Mouse (Mus musculus) left cerebral cortex, postnatal 14 days (tissue): ENCODE data around the gene Rimklb. TPM values are rescaled to one million over a fixed set of nuclear protein-coding genes. Genes with fewer than 3 reads are reported as not detected.
A peak's percentile ranks its signal among the peaks of the same experiment; 100 is the strongest.
"Not testable (repeated sequence)": the region's sequence is repeated elsewhere in the genome, so short reads cannot be mapped to it uniquely, and the experiment has no call there.

Experiments used
- DNase-seq, 2 experiments: peaks; one replicate each; pipeline ENCODE4 v3.0.0; 2021 to 2022; ENCODE audit warnings: low spot score in 2 of 2, mixed read lengths in 1 of 2
- intact Hi-C: fragments of 180-260 bp; cut with DNase I; formaldehyde crosslinking; loops from one replicate; pipeline ENCODE4 v1.15.1; 2025
- total RNA-seq, 2 experiments: library from RNA; stranded (reverse); gene quantifications; 2 replicates each; pipeline ENCODE4 v1.2.3; 2021

The Rimklb gene
- total RNA-seq, 2 experiments from 2014 or later = 135 to 136 TPM

DNA sequence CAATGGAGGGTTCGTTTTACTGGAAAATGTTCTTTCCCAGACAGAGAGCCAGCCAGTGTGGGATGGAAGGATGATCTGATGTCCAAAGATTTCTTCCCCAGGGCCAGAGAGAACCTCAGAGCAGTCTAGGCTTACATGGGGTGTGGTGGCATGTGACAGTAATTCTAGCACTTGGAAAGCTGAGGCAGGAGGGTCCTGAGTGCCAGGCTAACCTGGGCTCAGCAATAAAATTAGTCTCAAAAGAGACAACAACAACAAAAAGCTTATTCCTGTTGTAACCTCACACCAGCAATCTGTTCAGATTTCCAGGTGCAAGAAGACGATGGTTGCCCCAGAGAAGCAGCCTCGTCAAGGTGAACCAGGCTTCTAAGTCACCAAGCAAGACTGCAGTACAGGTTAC lies 7.0 kb upstream of the Rimklb start, which contains the start of gene Mfap5:
Gene Mfap5 (plus strand): TSS at position 301 of the 400 bp plus-strand sequence.
- intact Hi-C loops = no loop called here
- no peak for DNase-seq

DNA sequence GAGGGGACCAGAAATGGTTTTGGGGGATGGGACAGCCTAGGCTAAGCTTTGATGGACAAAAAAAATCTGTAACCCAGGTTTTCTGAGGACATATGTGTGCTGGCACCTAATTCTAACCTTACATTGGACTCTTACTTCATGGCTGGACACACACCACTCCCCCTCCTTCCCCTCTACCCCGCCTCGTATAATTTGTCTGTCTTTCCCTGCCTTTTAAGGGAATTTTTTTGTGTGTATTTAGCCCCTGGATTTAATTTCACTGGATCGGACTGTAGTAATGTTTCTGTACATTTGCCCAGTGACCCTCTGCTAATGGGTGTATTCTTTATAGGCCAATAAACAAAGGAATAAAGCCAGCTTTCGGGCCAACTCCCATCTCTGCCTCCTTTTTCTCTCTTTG lies 6.5 kb upstream of the Rimklb start:
- DNase-seq = no peak
- intact Hi-C loops = no loop called here

DNA sequence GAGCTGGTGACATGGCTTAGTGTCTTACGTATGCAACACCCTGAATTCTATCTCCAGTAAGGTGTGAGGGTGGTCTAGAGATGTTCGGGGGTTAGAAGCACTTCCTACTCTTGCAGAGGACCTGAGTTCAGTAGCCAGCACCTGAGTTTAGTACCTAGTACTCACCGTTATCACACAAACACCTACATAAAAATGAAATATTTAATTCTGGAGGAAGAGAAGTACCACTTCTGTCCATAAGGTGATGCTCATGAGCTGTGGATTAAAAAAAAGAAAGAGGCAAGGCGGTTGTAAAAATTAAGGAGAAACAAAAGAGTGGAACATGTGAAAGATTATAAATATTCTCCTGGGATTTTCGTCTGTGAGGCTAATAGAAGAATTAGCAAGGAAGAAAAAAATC lies 2.1 kb downstream of the Rimklb start:
- intact Hi-C loops = loop anchor here (2.0 kb wide), 2 partner anchors 24 to 60 kb away; no protein-coding TSS in a partner anchor
- DNase-seq = peak in 1 of 2 experiments; percentile 39

DNA sequence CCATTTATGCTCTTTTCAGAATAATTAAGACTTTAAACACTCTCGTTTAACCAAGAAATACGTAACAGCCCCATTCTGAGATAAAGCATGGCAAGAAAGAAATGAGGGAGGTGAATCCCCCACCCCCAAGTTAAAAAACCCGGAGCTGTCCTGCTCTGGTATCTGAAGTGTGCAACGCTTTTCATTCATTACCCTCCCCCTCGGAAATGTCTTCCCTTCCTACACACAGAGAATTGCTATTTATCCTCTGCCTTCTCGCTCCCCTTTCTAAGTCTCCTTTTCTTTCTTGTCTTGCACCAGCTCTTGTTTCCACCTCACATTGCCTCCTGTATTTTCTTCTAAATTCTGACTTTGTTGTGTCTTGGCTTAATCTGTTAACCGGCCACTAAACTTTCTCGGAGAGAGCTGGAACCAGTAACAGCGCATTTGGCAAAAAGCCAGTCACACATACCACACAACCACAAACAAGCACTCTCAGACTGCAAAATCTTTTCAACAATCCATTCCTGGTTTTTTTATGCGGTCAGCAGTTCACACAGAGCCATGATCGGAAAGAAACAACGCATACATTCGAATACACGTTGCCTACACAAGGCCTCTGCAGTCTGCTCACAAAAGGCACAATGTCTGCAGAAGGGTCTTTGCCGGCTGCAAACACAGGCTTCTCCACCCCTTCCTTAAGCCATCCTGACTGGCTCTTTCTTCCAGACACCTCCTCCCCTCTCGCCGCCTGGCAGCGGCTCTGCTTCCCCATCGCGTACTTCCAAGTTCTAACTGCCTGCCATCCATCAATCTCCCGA lies 3.3 kb downstream of the Rimklb start:
- DNase-seq = peak in 1 of 2 experiments; percentile 29
- intact Hi-C loops = no loop called here

DNA sequence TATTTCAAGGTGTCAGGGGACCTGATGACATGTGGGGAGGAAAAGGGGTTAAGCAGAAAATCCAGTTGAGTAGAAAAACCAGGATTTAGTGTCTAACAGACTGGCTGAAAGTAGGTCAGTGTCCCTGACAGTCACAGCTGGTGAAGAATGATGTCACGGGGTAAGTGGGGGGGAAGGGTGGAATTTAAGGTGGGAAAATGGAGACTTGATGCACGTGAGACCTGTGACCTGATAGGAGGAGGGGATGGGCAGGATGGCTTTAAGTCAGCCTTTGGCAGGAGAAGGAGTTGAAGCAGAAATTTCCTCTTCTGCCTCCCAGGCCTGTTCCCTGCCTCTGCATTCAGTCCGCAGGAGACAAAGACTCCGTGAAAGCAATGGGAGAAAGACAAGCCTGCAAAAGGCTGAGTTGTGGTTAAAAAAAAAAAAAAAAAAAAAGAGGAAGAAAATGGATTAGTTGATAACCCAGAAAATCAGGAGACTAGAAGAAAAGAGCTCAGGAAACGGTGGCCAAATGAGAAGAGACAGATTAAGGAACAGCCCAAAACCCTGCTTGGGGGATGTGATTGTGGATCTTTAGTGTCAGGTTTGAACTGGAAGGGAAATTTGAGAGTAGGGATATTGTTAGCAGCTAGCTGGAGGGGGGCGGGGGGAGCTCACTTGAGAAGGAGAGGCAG lies 4.6 kb downstream of the Rimklb start:
- intact Hi-C loops = no loop called here
- no peak for DNase-seq

DNA sequence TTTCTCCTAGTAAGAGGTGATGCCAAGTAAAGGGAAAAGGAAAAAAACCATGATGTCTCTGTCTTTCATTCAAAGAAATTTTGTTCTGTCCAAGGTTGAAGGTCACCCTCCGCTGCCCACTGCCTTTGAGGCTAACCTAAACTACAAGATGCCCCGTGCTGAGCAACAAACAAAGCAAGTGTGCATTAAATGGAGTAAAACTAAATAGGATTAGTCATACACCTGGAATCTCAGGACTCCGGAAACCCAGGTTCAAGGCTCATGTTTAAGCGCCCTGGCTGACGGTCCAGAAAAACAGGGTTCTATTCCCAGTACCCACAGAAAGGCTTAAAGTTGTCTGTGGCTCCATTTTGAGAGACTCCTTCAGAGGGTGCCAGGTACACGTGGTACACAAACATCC lies 6.1 kb downstream of the Rimklb start:
- intact Hi-C loops = no loop called here
- DNase-seq = no peak

DNA sequence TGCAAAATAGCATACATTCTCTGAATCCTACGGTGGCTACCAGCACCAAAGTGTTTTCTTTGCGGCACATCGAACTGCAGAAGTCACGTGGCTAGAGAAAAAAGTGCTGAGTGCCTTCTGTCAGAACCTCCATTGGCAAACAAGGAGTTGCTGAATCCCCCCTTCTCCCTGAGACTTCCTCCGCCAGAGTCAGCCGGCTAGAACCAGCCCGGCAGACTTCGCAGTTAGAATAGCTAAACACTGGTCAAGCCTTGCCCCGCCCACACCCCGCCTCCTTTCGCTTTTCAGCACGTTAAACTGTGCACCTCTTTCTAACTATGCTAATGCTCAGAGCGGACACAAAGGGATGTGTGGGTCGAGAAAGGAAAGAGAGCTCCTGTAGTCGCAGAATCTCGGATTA lies 7.0 kb downstream of the Rimklb start:
- DNase-seq = peak; percentile 63 to 80
- intact Hi-C loops = no loop called here

DNA sequence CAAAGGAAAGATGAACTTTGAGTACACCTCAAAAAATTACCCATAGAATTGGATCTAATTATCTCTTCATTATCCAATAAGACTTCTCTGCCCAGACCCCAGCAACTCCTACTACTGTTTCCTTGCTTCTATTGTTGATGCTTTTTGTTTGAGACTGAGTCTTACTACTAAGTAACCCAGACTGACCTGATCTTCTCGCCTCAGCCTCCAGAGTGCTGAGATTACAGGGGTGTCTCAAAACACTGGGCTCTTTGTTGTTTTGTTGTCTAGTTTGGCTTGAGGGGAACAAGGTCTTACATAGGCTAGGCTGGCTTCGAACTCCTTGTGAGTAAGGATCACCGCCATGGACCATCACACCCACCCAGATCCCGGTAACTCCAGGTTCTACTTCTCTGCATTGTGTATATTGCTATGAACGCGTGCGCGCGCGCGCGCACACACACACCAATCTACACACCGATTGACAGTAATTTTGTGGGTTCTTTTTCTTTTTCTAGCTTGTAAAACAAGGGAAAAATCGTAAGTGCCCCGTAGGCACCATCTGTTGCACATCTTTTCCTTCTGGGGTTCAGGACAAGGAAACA lies 7.5 kb downstream of the Rimklb start:
- intact Hi-C loops = no loop called here
- DNase-seq = no peak

DNA sequence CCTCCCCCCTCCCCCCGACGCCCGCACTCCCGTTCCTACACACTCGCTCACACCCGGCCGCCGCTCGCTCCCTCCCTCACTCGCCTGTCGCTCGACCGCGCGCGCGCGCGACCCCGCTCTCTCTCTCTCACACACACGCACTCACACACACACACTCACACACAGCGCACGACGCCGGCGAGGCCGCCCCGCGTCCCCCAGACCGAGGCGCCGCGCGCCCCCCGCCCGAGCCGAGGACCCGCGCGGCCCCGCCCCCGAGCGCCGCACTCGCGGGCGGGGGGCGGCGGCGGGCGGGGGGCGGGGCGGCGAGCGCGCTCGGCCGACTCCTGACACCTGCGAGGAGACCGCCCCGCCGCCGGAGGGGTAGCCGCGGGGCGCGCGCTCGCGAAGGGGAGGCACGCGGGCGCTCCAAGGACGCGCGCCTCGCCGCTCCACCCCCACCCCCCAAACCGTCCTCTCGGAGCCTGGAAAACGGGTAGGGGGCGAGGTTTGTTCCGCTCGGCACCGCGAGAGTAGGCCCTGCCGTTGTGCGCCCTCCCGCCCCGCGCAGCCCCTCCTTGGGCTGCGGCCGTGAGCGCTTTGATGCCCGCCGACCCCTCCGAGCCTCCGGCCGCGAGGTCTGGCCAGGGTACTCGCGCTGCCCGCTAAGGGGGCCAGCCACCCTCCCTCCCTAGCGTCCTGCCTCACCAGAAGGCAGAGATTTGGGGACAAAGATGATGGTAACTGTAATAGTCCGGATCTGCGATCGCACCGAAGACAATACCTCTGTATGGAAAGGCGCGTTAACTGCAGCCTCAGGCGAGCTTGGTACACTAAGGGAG lies 12.1 kb downstream of the Rimklb start:
- intact Hi-C loops = no loop called here
- peak; percentile 68 to 72 for DNase-seq

DNA sequence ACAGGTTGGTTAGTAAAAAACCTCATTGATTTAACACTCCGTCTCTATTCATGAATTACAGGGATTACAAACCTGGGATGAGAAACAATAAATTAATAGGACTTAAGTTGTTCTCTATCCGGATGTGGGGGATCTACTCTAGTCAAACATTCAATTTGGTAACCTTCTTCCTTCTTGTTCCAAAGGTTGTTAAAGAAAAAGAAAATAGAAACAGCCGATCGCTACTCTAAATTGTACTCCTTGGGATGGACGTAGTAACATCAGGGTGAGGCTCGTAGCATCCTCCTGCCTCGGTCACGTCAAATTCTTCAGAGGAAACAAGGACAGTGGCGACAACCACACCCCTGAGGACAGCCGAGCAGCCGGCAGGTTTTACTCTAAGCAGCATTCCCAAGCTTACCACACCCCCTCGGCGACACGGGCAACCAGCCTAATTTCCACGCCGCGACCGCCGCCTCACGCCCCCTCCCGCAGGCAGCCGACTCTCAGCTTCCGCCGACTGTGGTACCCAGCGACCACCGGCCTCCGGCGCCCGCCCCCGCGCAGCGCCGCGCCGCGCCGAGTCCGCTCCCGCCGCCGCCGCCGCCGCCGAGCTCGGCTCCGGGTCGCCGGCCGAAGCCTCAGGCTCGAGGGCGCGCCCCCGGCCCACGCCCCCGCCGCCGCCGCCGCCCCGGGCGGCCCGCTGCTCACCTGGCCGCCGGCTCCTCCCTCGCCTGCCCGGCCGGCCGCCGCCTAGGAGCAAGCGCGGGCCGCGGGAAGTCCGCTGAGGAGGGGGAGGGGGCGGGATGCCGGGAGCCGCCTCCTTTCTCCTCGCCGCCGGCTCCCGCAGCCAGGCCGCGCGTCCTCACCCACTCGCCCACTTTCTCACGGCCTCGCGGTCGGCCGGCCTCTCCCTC lies 12.9 kb downstream of the Rimklb start:
- DNase-seq = peak; percentile 41 to 55
- intact Hi-C loops = no loop called here

DNA sequence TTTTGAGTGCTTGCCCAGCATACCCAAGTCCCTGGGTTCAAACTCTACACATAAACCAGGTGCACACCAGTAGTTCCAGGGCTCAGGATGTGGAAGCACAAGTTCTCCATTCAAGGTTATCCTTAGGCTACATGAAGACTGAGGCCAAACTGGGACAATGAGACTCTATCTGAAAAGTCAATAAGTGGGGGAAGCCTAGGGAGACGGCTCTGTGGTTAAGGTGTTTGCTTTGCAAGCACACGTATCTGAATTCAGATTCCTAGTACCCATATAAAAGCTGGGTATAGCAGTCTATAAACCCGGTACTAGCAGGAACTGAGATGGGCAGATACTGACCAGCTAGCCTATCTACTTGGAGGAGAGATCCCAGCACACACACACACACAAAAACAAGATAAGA lies 20.5 kb downstream of the Rimklb start:
- DNase-seq = no peak
- intact Hi-C loops = no loop called here

DNA sequence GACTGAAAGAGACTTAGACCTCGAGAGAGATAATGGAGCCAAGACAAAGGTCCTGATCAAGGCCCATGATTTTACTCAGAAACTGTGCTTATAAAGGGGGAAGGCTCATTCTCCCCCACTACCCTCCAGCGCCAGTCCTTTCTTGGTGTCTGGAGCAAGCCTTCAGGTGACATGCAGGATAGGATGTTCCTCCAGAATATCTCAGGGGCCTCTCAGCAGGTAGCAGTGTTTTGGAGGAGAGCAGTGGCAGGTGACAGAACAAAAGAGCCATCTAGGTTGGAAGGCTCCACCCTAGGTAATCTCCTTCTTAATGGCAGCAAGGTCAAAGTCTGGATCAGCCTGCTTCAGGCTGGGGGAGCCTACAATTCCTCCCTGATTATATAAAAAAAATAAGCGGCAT lies 27.1 kb downstream of the Rimklb start:
- DNase-seq, intact Hi-C loops: not testable (repeated sequence)

DNA sequence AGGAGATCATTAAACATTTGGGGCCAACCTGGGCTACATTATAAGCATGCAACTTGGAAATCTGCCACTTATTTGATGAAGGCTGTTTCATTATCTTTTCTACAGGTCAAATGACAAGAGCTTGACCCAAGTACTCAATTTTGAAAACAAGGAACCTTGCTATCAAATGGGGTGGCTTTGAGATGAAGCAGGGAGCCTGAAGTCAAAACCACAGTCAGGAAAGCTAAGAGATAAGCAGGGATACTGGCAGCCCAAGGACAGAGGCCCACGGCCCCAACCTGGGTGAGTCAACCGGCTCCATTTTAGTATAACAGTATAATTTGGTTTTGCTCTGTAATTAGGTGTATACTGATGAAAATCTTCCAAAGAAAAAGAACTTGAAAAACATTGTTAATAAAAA lies 28.3 kb downstream of the Rimklb start:
- no peak for DNase-seq
- intact Hi-C loops = no loop called here

DNA sequence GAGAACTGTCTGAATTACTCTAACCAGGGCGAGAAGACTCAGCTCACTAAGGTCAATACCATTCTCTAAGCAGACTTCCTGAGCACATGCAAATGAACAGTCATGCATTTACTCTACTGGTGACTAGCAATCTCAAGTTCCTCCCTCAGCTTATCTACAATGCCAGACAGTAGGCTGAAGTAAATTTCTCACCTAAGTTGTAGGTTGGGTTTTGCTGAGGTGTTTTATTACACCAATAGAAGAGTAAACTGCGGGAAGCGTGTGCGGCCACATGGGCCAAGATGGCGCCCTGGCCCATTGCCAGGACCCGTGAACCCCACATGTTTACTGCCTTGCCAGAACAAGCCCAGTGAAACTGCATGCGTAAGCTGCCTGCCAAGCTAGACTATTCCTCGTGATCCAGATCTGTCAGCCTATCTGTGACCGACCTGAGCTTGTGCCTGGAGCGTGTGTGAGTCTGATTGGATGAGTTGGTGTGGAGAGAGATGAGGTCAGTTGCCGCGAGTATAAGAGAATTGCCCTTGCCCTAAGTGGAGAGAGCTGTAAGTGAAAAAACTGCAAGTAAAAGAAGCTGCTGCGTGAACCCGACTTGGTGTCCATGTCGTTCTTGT lies 29.4 kb downstream of the Rimklb start:
- intact Hi-C loops = no loop called here
- no peak for DNase-seq

DNA sequence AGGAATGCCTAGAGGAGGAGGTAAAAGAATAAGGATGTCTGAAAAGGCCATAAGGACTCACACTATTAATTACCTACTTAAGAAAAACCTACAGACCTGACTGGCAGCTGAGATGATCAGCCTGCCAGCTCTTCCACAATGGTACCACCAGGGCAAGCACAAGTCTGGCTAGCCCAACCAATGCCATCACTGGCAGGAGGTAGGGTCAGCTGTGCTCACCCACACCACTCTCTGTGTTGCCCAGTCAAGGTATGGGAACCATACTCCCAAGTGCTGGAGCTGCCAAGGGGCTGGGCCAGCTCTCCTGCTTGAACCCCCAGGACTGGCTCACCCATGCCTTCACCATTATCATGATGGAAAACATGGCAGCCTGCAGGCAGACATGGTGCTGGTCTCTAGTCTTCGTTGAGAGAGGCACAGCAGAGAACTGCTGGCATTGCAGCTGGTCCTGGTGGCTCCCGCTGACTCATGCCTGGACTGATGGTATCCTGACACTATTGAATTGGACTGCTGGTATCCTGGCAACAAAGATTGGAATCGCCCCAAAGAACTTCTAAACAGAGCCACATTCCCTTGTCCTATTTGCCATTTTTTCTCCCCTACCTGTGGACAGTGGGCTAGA lies 32.4 kb downstream of the Rimklb start:
- no peak for DNase-seq
- intact Hi-C loops = no loop called here

DNA sequence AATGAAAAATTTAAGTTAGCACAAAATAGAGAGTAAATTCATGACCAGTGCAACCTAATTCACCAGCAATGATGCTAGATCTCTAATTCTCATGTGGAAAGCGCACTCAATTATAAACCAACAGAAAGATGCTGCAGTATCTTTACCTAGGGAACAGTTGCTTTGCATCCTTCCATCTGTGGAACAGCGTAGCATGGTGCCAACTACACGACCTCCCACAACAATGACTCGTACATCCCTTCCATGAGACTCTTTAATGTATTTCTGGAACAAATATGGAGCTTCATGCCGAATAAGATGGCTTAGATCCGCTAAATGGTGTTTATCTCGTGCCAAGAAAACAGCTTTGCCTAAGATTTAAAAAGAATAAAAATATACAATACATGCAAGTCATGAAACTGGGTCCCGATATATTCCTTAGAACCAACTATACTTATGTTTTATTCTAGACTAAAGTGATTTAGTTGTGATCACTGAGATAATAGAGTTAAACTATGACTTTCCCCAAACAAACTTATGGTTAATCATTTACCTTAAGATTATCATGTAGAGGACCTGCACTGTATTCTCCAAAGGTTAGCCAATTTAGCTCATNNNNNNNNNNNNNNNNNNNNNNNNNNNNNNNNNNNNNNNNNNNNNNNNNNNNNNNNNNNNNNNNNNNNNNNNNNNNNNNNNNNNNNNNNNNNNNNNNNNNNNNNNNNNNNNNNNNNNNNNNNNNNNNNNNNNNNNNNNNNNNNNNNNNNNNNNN lies 39.4 kb downstream of the Rimklb start:
- intact Hi-C loops = no loop called here
- peak in 1 of 2 experiments; percentile 55 for DNase-seq

DNA sequence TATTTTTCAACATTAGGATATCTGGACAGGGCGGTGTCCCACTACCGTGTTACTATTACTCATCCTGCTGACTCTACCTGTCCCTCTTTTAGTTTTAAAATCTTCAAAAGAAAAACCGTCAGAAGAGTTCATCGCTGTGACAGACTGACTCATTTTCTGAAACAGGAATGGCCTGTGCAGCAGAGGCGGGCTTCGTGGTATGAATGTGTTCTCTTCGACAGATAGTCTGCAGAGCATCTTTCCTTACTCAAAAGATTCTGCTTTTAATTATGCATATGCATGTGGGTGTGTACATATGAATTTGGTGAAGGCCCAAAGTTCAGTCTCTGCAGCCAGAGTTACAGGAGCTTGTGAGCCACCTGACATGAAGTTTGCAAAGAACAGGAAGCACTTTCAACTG lies 50.7 kb downstream of the Rimklb start:
- no peak for DNase-seq
- intact Hi-C loops = no loop called here
